Mouse (Mus musculus): Measurements from ENCODE around the gene Sh2d7. TPM values are rescaled to one million over a fixed set of nuclear protein-coding genes. Genes with fewer than 3 reads are reported as not detected.

Sh2d7 gene
- total and polyA plus RNA-seq, 2 experiments, result not detected

DNA sequence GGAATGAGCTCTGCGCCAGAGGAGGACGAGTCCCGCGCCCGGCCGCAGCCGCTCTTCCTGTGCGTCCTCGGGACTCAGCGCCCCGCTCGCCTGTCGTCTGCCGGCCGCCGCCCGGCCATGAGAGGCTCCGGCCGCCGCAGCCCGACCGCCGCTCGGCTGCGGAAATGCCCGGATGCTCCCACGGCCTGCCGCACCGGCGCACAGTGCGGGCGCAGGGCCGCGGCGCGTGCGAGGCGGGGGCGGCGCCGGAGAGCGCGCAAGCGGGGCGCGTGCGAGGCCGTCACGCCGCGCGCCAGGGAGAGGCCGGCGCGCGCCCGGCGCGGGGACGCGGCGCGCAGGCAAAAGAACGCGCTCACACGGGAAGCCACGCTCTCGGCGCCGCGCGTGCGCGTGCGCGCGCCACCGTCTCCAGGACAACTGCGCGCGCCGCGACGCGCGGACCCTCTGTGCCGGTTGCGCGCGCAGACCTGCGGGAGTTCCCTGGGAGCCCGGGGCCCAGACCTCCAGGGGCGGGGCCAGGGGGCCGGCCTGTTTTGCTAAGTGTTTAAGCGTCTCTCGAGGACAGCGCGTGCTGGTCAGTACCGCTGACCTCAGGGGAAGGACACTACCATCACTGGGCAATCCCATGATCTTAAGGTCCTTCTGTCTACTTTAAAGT, 37.2 kb upstream of the Sh2d7 start, which contains the start of gene Dmxl2:
Gene Dmxl2, minus strand, starts transcription at position 174 of the 658 bp plus-strand sequence.
- H3K9ac ChIP-seq (ENCODE audit: low read depth, low read length), result peak within 1 kb of the TSS; percentile 93
- no peaks in the 10 kb centered on the region for H3K36me3 ChIP-seq (ENCODE audit: control insufficient read depth, insufficient read depth, low read length)
- TF ChIP-seq POLR2A (IDR thresholded peaks at IDR 0.05; ENCODE audit: extremely low read depth, insufficient read depth, low read length) (peak; percentile 57), CTCF (IDR thresholded peaks at IDR 0.05; ENCODE audit: low read depth, low read length) (no peak)
- peak within 1 kb of the TSS; percentile 79 for H3K27ac ChIP-seq (replicated peaks; ENCODE audit: insufficient read depth, low read depth, low read length)
- H3K27me3 ChIP-seq (ENCODE audit: control insufficient read depth, insufficient read depth, low read length), result no peaks in the 10 kb centered on the region
- peak within 1 kb of the TSS; percentile 94 for H3K4me3 ChIP-seq (ENCODE audit: insufficient read depth, low read depth, low read length)
- peaks cover 1% of the 10 kb centered on the region; the same call in 1 of the 2 replicates for H3K4me1 ChIP-seq (ENCODE audit: control insufficient read depth, insufficient read depth, low read length)
- 5% methylated on average over 96 of the region's 99 CpGs for WGBS
- peaks cover 10% of the 10 kb centered on the region; the same call in 1 of the 2 replicates for H3K79me2 ChIP-seq (ENCODE audit: control insufficient read depth, insufficient read depth, low read length)
- DNase-seq (ENCODE audit: extremely low read depth, low read depth, low spot score), result peak; percentile 86

- Histone ChIP-seq H3K79me2 (ENCODE audit: control insufficient read depth, insufficient read depth, low read length) (peaks cover 10% of the 10 kb centered on the region; the same call in 1 of the 2 replicates), H3K36me3 (ENCODE audit: control insufficient read depth, insufficient read depth, low read length) (no peaks in the 10 kb centered on the region), H3K9ac (ENCODE audit: low read depth, low read length) (peak overlapping the region; percentile 64), H3K27me3 (ENCODE audit: control insufficient read depth, insufficient read depth, low read length) (no peaks in the 10 kb centered on the region), H3K4me1 (ENCODE audit: control insufficient read depth, insufficient read depth, low read length) (peaks cover 1% of the 10 kb centered on the region; the same call in 1 of the 2 replicates), H3K27ac (replicated peaks; ENCODE audit: insufficient read depth, low read depth, low read length) (peak overlapping the region; percentile 79), H3K4me3 (ENCODE audit: insufficient read depth, low read depth, low read length) (peak overlapping the region; percentile 94; the same call in 1 of the 2 replicates)
- TF ChIP-seq CTCF (IDR thresholded peaks at IDR 0.05; ENCODE audit: low read depth, low read length) (no peak), POLR2A (IDR thresholded peaks at IDR 0.05; ENCODE audit: extremely low read depth, insufficient read depth, low read length) (no peak)
- peak; percentile 70 for DNase-seq (ENCODE audit: extremely low read depth, low read depth, low spot score)
- 3% methylated on average over 13 of the region's 13 CpGs for WGBS
These were observed 36.7 kb upstream of the Sh2d7 start for GRCm38 (mm10) chr9:54502111-54502495.

DNA sequence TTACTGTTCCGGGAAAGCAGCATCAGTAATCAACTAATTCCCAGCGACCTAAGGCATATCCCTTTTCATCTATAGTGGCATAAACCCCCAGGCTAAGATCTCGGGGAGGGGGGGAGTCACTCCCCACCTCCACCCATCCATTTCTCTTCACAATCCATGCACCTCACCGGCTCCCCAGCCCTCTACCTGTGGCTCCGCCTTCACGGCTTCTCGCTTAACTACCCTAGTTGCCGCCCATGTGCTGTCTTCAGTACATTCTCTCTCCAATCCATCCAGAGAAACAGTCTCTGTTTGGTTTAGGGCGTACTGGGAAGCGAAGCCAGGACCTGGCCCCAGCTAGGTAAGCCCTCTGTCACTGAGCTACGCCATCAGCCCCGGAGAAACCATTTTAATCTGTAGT, 35.9 kb upstream of the Sh2d7 start:
- peaks cover 5% of the 10 kb centered on the region; the same call in 1 of the 2 replicates for H3K79me2 ChIP-seq (ENCODE audit: control insufficient read depth, insufficient read depth, low read length)
- H3K9ac ChIP-seq (ENCODE audit: low read depth, low read length), result peak overlapping the region; percentile 34; the same call in 1 of the 2 replicates
- no peaks in the 10 kb centered on the region for H3K36me3 ChIP-seq (ENCODE audit: control insufficient read depth, insufficient read depth, low read length)
- H3K4me1 ChIP-seq (ENCODE audit: control insufficient read depth, insufficient read depth, low read length), result peaks cover 1% of the 10 kb centered on the region; the same call in 1 of the 2 replicates
- WGBS, result 13% methylated on average over 12 of the region's 12 CpGs
- no peaks in the 10 kb centered on the region for H3K27me3 ChIP-seq (ENCODE audit: control insufficient read depth, insufficient read depth, low read length)
- H3K4me3 ChIP-seq (ENCODE audit: insufficient read depth, low read depth, low read length), result peak overlapping the region; percentile 25; the same call in 1 of the 2 replicates
- H3K27ac ChIP-seq (replicated peaks; ENCODE audit: insufficient read depth, low read depth, low read length), result peak overlapping the region; percentile 87
- TF ChIP-seq POLR2A (IDR thresholded peaks at IDR 0.05; ENCODE audit: extremely low read depth, insufficient read depth, low read length), result 0 out of 2 replicates have a peak, but pooled peaks have one; percentile 8
- TF ChIP-seq CTCF (IDR thresholded peaks at IDR 0.05; ENCODE audit: low read depth, low read length), result no peak
- peak; percentile 70 for DNase-seq (ENCODE audit: extremely low read depth, low read depth, low spot score)

DNA sequence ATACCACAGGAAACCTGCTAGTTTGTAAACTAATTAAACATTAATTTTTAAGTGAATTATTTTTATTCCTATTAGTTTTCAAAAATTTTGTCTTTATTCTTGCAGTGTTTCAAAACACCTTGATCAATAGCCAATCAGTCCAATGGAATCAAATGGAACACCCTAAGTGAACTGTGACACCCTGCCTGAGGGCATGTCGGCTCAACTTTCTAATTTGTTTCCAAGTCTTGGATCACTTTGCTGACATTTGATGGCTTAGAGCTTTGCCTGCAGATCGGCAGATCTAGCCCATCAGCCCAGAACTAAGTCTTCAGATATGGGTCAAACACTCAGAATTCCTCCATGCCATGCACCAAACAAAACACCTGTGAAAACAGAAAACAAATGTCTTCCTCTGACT, 22.8 kb upstream of the Sh2d7 start:
- peaks cover 4% of the 10 kb centered on the region for H3K4me1 ChIP-seq (ENCODE audit: control insufficient read depth, insufficient read depth, low read length)
- peak; percentile 90 for DNase-seq (ENCODE audit: extremely low read depth, low read depth, low spot score)
- H3K27ac ChIP-seq (replicated peaks; ENCODE audit: insufficient read depth, low read depth, low read length), result no peak overlapping the region
- 23% methylated on average over 2 of the region's 2 CpGs for WGBS
- no peak overlapping the region for H3K9ac ChIP-seq (ENCODE audit: low read depth, low read length)
- no peak overlapping the region for H3K4me3 ChIP-seq (ENCODE audit: insufficient read depth, low read depth, low read length)
- no peaks in the 10 kb centered on the region for H3K36me3 ChIP-seq (ENCODE audit: control insufficient read depth, insufficient read depth, low read length)
- H3K79me2 ChIP-seq (ENCODE audit: control insufficient read depth, insufficient read depth, low read length), result no peaks in the 10 kb centered on the region
- no peak for TF ChIP-seq CTCF (IDR thresholded peaks at IDR 0.05; ENCODE audit: low read depth, low read length)
- TF ChIP-seq POLR2A (IDR thresholded peaks at IDR 0.05; ENCODE audit: extremely low read depth, insufficient read depth, low read length), result no peak
- H3K27me3 ChIP-seq (ENCODE audit: control insufficient read depth, insufficient read depth, low read length), result no peaks in the 10 kb centered on the region

DNA sequence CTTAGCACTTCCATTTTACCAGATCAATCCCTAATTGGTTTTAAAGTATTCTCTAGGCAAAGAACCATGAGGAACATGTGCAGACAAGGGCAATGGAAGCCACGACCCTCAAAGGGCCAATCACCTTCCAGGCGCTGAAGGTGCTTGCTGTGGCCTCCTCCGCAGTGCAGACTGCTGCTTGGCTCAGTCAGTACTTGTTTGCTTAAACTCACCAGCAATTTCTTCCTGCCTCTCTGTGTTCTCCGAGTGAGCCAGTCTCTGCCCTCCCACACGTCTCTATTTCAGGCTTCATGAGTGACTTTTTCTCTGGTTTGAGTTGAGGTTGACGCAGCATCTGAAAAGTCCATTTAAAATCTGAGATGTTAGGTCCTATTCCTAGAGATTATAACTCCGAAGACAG, 19.9 kb upstream of the Sh2d7 start:
- no peaks in the 10 kb centered on the region for H3K36me3 ChIP-seq (ENCODE audit: control insufficient read depth, insufficient read depth, low read length)
- H3K27me3 ChIP-seq (ENCODE audit: control insufficient read depth, insufficient read depth, low read length), result no peaks in the 10 kb centered on the region
- no peak overlapping the region for H3K27ac ChIP-seq (replicated peaks; ENCODE audit: insufficient read depth, low read depth, low read length)
- WGBS, result 63% methylated on average over 7 of the region's 7 CpGs
- H3K4me1 ChIP-seq (ENCODE audit: control insufficient read depth, insufficient read depth, low read length), result peaks cover 3% of the 10 kb centered on the region
- TF ChIP-seq CTCF (IDR thresholded peaks at IDR 0.05; ENCODE audit: low read depth, low read length) (no peak), POLR2A (IDR thresholded peaks at IDR 0.05; ENCODE audit: extremely low read depth, insufficient read depth, low read length) (no peak)
- no peaks in the 10 kb centered on the region for H3K79me2 ChIP-seq (ENCODE audit: control insufficient read depth, insufficient read depth, low read length)
- no peak for DNase-seq (ENCODE audit: extremely low read depth, low read depth, low spot score)
- no peak overlapping the region for H3K4me3 ChIP-seq (ENCODE audit: insufficient read depth, low read depth, low read length)
- H3K9ac ChIP-seq (ENCODE audit: low read depth, low read length), result no peak overlapping the region

DNA sequence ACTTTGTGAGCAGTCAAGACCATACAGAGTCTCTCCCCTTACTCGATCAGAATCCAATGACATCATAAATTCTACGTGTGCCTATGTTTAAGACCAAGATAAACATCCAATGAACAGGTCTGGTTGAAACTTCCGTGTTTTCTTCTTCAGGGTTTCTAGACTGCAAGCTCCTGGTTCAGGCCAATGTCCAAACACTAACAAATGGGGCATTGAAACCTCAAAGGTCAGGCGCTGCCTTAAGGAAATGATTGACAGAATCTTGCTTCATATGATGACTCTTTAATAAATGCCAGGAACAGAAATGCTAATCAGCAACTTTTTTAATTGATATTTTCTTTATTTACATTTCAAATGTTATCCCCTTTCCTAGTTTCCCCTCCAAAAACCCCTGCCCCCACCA, 18.5 kb upstream of the Sh2d7 start:
- 42% methylated on average over 4 of the region's 4 CpGs for WGBS
- H3K36me3 ChIP-seq (ENCODE audit: control insufficient read depth, insufficient read depth, low read length), result no peaks in the 10 kb centered on the region
- H3K9ac ChIP-seq (ENCODE audit: low read depth, low read length), result no peak overlapping the region
- DNase-seq (ENCODE audit: extremely low read depth, low read depth, low spot score), result peak; percentile 80
- no peak overlapping the region for H3K27ac ChIP-seq (replicated peaks; ENCODE audit: insufficient read depth, low read depth, low read length)
- H3K4me1 ChIP-seq (ENCODE audit: control insufficient read depth, insufficient read depth, low read length), result no peaks in the 10 kb centered on the region; the same call in 1 of the 2 replicates
- H3K79me2 ChIP-seq (ENCODE audit: control insufficient read depth, insufficient read depth, low read length), result no peaks in the 10 kb centered on the region
- TF ChIP-seq POLR2A (IDR thresholded peaks at IDR 0.05; ENCODE audit: extremely low read depth, insufficient read depth, low read length), result no peak
- TF ChIP-seq CTCF (IDR thresholded peaks at IDR 0.05; ENCODE audit: low read depth, low read length), result no peak
- no peak overlapping the region for H3K4me3 ChIP-seq (ENCODE audit: insufficient read depth, low read depth, low read length)
- H3K27me3 ChIP-seq (ENCODE audit: control insufficient read depth, insufficient read depth, low read length), result no peaks in the 10 kb centered on the region

All from liver, adult 2 months (tissue).